Comparison of ENCODE assay signal across 17 mouse cellular contexts in genomic region chr9:42482944-42483343, GRCm38 (mm10).
"Had no signal": no experiment of that assay in that cellular context is flagged by ENCODE, and none has a peak within 500 bp of the region (broad histone marks: within the 10 kb centered on the region; RNA-seq: fewer than 3 reads in every experiment).

No protein-coding gene starts in this region.

- H3K9me3 ChIP-seq: midbrain, embryonic 13.5 days; midbrain, embryonic 15.5 days; neural tube, embryonic 13.5 days; neural tube, embryonic 15.5 days had no signal

- H3K27me3 ChIP-seq: midbrain, embryonic 13.5 days; midbrain, embryonic 15.5 days; neural tube, embryonic 13.5 days; neural tube, embryonic 15.5 days had no signal

- ATAC-seq: midbrain, embryonic 13.5 days; midbrain, embryonic 15.5 days had no signal

- DNase-seq: lung, adult 18-20 months; lung, embryonic 14.5 days; lung, postnatal 10 days; lung, postnatal 4 days; retina, postnatal 1 day; right cerebral cortex, adult 18-20 months; right cerebral cortex, postnatal 25 days; right cerebral cortex, postnatal 4 days; spleen, adult 18-20 months; thymus, adult 18-20 months; thymus, postnatal 14 days; thymus, postnatal 36 days had no signal

- H3K4me3 ChIP-seq: midbrain, embryonic 13.5 days; midbrain, embryonic 15.5 days; myocyte; neural tube, embryonic 13.5 days; neural tube, embryonic 15.5 days had no signal

- H3K36me3 ChIP-seq: midbrain, embryonic 13.5 days; midbrain, embryonic 15.5 days; neural tube, embryonic 13.5 days; neural tube, embryonic 15.5 days had no signal

- H3K27ac ChIP-seq: midbrain, embryonic 13.5 days; midbrain, embryonic 15.5 days; neural tube, embryonic 13.5 days; neural tube, embryonic 15.5 days had no signal

- H3K4me1 ChIP-seq: midbrain, embryonic 13.5 days; midbrain, embryonic 15.5 days; neural tube, embryonic 13.5 days; neural tube, embryonic 15.5 days had no signal
